Mouse (Mus musculus) limb, embryonic 12.5 days (tissue): ENCODE data around the gene Antxr2. TPM values are rescaled to one million over a fixed set of nuclear protein-coding genes. Genes with fewer than 3 reads are reported as not detected.

Experiments used
- ATAC-seq: fragments of 200-750 bp; cut with Nextera tagmentation; 2 replicates; pipeline ENCODE4 v1.8.0; 2017; ENCODE audit warnings: low read depth, moderate TSS enrichment; ENCODE audit not compliant: insufficient number of reproducible peaks, insufficient read depth, low FRiP score, low TSS enrichment
- H3K27ac ChIP-seq: fragments of 300-500 bp; sonication (generic); 2 replicates; pipeline ENCODE4 v1.5.1; 2016; ENCODE audit warnings: mild to moderate bottlenecking, moderate library complexity
- H3K27me3 ChIP-seq: fragments of 300-500 bp; sonication (generic); 2 replicates; pipeline ENCODE4 v1.6.1; 2016; ENCODE audit warnings: mild to moderate bottlenecking, moderate library complexity
- H3K36me3 ChIP-seq: fragments of 300-500 bp; sonication (generic); 2 replicates; pipeline ENCODE4 v1.6.1; 2016; ENCODE audit warnings: mild to moderate bottlenecking, moderate library complexity
- H3K4me1 ChIP-seq: fragments of 300-500 bp; sonication (generic); replicated peaks from 2 replicates; pipeline ENCODE4 v1.6.1; 2016
- H3K4me2 ChIP-seq: fragments of 300-500 bp; sonication (generic); 2 replicates; pipeline ENCODE4 v1.6.1; 2016; ENCODE audit warnings: mild to moderate bottlenecking, moderate library complexity
- H3K4me3 ChIP-seq: fragments of 300-500 bp; sonication (generic); replicated peaks from 2 replicates; pipeline ENCODE4 v1.5.1; 2016; ENCODE audit warnings: mild to moderate bottlenecking
- H3K9ac ChIP-seq: fragments of 300-500 bp; sonication (generic); replicated peaks from 2 replicates; pipeline ENCODE4 v1.6.1; 2016; ENCODE audit warnings: mild to moderate bottlenecking, moderate library complexity
- H3K9me3 ChIP-seq: fragments of 300-500 bp; sonication (generic); 2 replicates; pipeline ENCODE4 v1.6.1; 2016; ENCODE audit warnings: mild to moderate bottlenecking, moderate library complexity
- WGBS: fragments of 180-500 bp; shearing (Covaris S2); methylation state at CpG from one replicate; pipeline ENCODE4 v1.1.7; 2016; 5-methylcytosine and 5-hydroxymethylcytosine counted together
- polyA plus RNA-seq: library from polyadenylated mRNA; unstranded; fragments of >200 nt; fragmentation: Nextera tagmentation; extraction: Ambion mirVana; gene quantifications from 2 replicates; pipeline ENCODE4 v1.2.1, GENCODE M21; 2016

Antxr2 gene
- 28.9 and 30.8 TPM in 2 replicates for polyA plus RNA-seq

- Histone ChIP-seq H3K27ac (peak within 1 kb of the TSS; percentile 94), H3K36me3 (peaks cover 10% of the 10 kb centered on the region; the same call in 1 of the 2 replicates), H3K4me2 (peak within 1 kb of the TSS; percentile 72), H3K9me3 (no peaks in the 10 kb centered on the region), H3K27me3 (0 out of 2 replicates have a peak, but pooled peaks cover 6% of the 10 kb centered on the region), H3K9ac (peak within 1 kb of the TSS; percentile 89), H3K4me1 (peaks cover 18% of the 10 kb centered on the region), H3K4me3 (peak within 1 kb of the TSS; percentile 78)
- peak; percentile 69 for ATAC-seq
- WGBS, result 2% methylated on average over 58 of the region's 58 CpGs
Measured at GRCm38 (mm10) chr5:98030902-98031641, at the start of gene Antxr2. Gene Antxr2 (minus strand): TSS chr5:98031043.

- no peak overlapping the region for H3K9ac ChIP-seq
- no peaks in the 10 kb centered on the region for H3K27me3 ChIP-seq
- no peaks in the 10 kb centered on the region for H3K36me3 ChIP-seq
- ATAC-seq, result no peak
- H3K27ac ChIP-seq, result no peak overlapping the region
- no peaks in the 10 kb centered on the region for H3K9me3 ChIP-seq
- no peak overlapping the region for H3K4me3 ChIP-seq
- WGBS, result 82% methylated on average over 3 of the region's 3 CpGs
- no peaks in the 10 kb centered on the region for H3K4me1 ChIP-seq
- H3K4me2 ChIP-seq, result no peak overlapping the region
Measured at GRCm38 (mm10) chr5:98076612-98077011, 45.8 kb upstream of the Antxr2 start.

GRCm38 (mm10) chr5:98069191-98069590 is 38.3 kb upstream of the Antxr2 start:
- Histone ChIP-seq H3K27ac (no peak overlapping the region), H3K4me2 (no peak overlapping the region), H3K4me3 (no peak overlapping the region), H3K27me3 (no peaks in the 10 kb centered on the region), H3K9me3 (no peaks in the 10 kb centered on the region), H3K36me3 (no peaks in the 10 kb centered on the region), H3K4me1 (no peaks in the 10 kb centered on the region), H3K9ac (no peak overlapping the region)
- ATAC-seq, result no peak
- 62% methylated on average over 4 of the region's 4 CpGs for WGBS

GRCm38 (mm10) chr5:98055275-98055674 is 24.4 kb upstream of the Antxr2 start:
- H3K4me2 ChIP-seq, result no peak overlapping the region
- ATAC-seq, result no peak
- H3K27me3 ChIP-seq, result no peaks in the 10 kb centered on the region
- H3K9ac ChIP-seq, result no peak overlapping the region
- 91% methylated on average over 6 of the region's 6 CpGs for WGBS
- no peaks in the 10 kb centered on the region for H3K4me1 ChIP-seq
- H3K4me3 ChIP-seq, result no peak overlapping the region
- no peaks in the 10 kb centered on the region for H3K36me3 ChIP-seq
- no peak overlapping the region for H3K27ac ChIP-seq
- no peaks in the 10 kb centered on the region for H3K9me3 ChIP-seq

GRCm38 (mm10) chr5:98054834-98055233 is 24.0 kb upstream of the Antxr2 start:
- ATAC-seq, result no peak
- Histone ChIP-seq H3K4me2 (no peak overlapping the region), H3K4me3 (no peak overlapping the region), H3K9ac (no peak overlapping the region), H3K4me1 (no peaks in the 10 kb centered on the region), H3K27me3 (no peaks in the 10 kb centered on the region), H3K36me3 (no peaks in the 10 kb centered on the region), H3K27ac (no peak overlapping the region), H3K9me3 (no peaks in the 10 kb centered on the region)
- WGBS, result 94% methylated on average over 1 of the region's 1 CpGs

GRCm38 (mm10) chr5:98034928-98035327 is 4.1 kb upstream of the Antxr2 start:
- Histone ChIP-seq H3K9me3 (no peaks in the 10 kb centered on the region), H3K36me3 (no peaks in the 10 kb centered on the region), H3K4me1 (peaks cover under 1% of the 10 kb centered on the region; the same call in 1 of the 2 replicates), H3K27me3 (0 out of 2 replicates have a peak, but pooled peaks cover 6% of the 10 kb centered on the region), H3K27ac (no peak overlapping the region), H3K4me2 (no peak overlapping the region), H3K4me3 (no peak overlapping the region), H3K9ac (no peak overlapping the region)
- 79% methylated on average over 2 of the region's 2 CpGs for WGBS
- no peak for ATAC-seq

DNA sequence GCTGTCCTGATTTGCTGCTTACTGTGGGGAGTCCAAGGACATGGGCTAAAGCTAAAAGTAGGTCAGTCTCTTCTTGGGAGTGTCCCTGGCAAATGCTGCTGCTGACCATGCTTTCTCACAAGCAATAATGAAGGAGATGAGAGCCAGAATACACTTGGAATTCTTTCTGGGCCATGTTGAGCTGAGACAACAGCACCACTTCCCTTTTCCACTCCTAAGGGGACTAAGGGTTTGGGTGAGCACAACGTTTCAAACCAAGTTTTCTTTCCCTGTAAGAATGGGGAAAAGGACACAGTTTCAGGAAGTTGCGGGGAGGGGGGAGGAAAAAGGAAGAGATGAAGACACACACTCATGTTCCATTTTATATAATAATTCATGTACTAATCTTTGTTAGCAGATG is 3.4 kb upstream of the Antxr2 start:
- ATAC-seq, result no peak
- WGBS, result 71% methylated on average over 2 of the region's 2 CpGs
- no peak overlapping the region for H3K9ac ChIP-seq
- H3K4me2 ChIP-seq, result no peak overlapping the region
- H3K27me3 ChIP-seq, result 0 out of 2 replicates have a peak, but pooled peaks cover 6% of the 10 kb centered on the region
- H3K4me1 ChIP-seq, result peaks cover 8% of the 10 kb centered on the region
- no peak overlapping the region for H3K27ac ChIP-seq
- H3K4me3 ChIP-seq, result no peak overlapping the region
- no peaks in the 10 kb centered on the region for H3K36me3 ChIP-seq
- H3K9me3 ChIP-seq, result no peaks in the 10 kb centered on the region

GRCm38 (mm10) chr5:98032803-98033420 is 2.1 kb upstream of the Antxr2 start:
- Histone ChIP-seq H3K4me1 (peaks cover 18% of the 10 kb centered on the region), H3K9me3 (no peaks in the 10 kb centered on the region), H3K9ac (no peak overlapping the region), H3K4me2 (no peak overlapping the region), H3K4me3 (no peak overlapping the region), H3K36me3 (no peaks in the 10 kb centered on the region), H3K27me3 (0 out of 2 replicates have a peak, but pooled peaks cover 6% of the 10 kb centered on the region), H3K27ac (no peak overlapping the region)
- no peak for ATAC-seq
- 73% methylated on average over 7 of the region's 7 CpGs for whole genome bisulfite sequencing

- WGBS, result under 1% methylated on average over 36 of the region's 36 CpGs
- Histone ChIP-seq H3K4me2 (peak overlapping the region; percentile 72), H3K36me3 (peaks cover 17% of the 10 kb centered on the region), H3K4me3 (peak overlapping the region; percentile 78), H3K27me3 (0 out of 2 replicates have a peak, but pooled peaks cover 6% of the 10 kb centered on the region), H3K27ac (peak overlapping the region; percentile 94), H3K9me3 (no peaks in the 10 kb centered on the region), H3K9ac (peak overlapping the region; percentile 89), H3K4me1 (peaks cover 18% of the 10 kb centered on the region)
- ATAC-seq, result peak; percentile 84
Measured at GRCm38 (mm10) chr5:98030091-98030901, 547 bp downstream of the Antxr2 start.

GRCm38 (mm10) chr5:98027688-98028389 is 3.0 kb downstream of the Antxr2 start:
- Histone ChIP-seq H3K27ac (no peak overlapping the region), H3K4me2 (peak overlapping the region; percentile 72), H3K27me3 (0 out of 2 replicates have a peak, but pooled peaks cover 6% of the 10 kb centered on the region), H3K9me3 (no peaks in the 10 kb centered on the region), H3K4me1 (peaks cover 18% of the 10 kb centered on the region), H3K9ac (no peak overlapping the region), H3K36me3 (peaks cover 33% of the 10 kb centered on the region), H3K4me3 (0 out of 2 replicates have a peak overlapping the region, but pooled peaks have one; percentile 6)
- no peak for ATAC-seq
- 64% methylated on average over 8 of the region's 8 CpGs for WGBS
